Mouse (Mus musculus): ENCODE measurements at regions not wholly inside any gene's neighbourhood (a gene's known extent, or its start where the extent isn't known, plus 50 kb on each side); places are given as distances from the start of the nearest gene placed in this dataset.

GRCm38 (mm10) chr13:25361850-25362626, 91.7 kb upstream of the Nrsn1 start:
- Histone ChIP-seq H3K9ac (replicated peaks) (no peak overlapping the region), H3K4me1 (ENCODE audit: insufficient read depth) (no peaks in the 10 kb centered on the region), H3K36me3 (replicated peaks; ENCODE audit: insufficient read depth, low read length) (no peaks in the 10 kb centered on the region), H3K9me3 (ENCODE audit: low read length) (no peaks in the 10 kb centered on the region), H3K27me3 (ENCODE audit: insufficient read depth, low read length) (no peaks in the 10 kb centered on the region), H3K27ac (ENCODE audit: low read depth) (no peak overlapping the region), H3K4me3 (ENCODE audit: low read depth, low read length) (no peak overlapping the region), H3K4me2 (ENCODE audit: low read depth, low read length) (no peak overlapping the region)
- TF ChIP-seq CTCF (IDR thresholded peaks at IDR 0.05; ENCODE audit: low read depth) (no peak), EP300 (IDR thresholded peaks at IDR 0.05; ENCODE audit: low read depth) (no peak)
- no peak for ATAC-seq
- WGBS (ENCODE audit: insufficient replicate concordance), result 75% methylated on average over 7 of the region's 7 CpGs
- DNase-seq, result no peak

- 36% methylated on average over 5 of the region's 5 CpGs for WGBS (ENCODE audit: insufficient replicate concordance)
- no peak for ATAC-seq
- Histone ChIP-seq H3K9ac (replicated peaks) (no peak overlapping the region), H3K27ac (ENCODE audit: low read depth) (no peak overlapping the region), H3K36me3 (replicated peaks; ENCODE audit: insufficient read depth, low read length) (no peaks in the 10 kb centered on the region), H3K9me3 (ENCODE audit: low read length) (no peaks in the 10 kb centered on the region), H3K4me1 (ENCODE audit: insufficient read depth) (no peaks in the 10 kb centered on the region), H3K4me3 (ENCODE audit: low read depth, low read length) (no peak overlapping the region), H3K27me3 (ENCODE audit: insufficient read depth, low read length) (no peaks in the 10 kb centered on the region), H3K4me2 (ENCODE audit: low read depth, low read length) (no peak overlapping the region)
- DNase-seq, result no peak
- TF ChIP-seq CTCF (IDR thresholded peaks at IDR 0.05; ENCODE audit: low read depth) (no peak), EP300 (IDR thresholded peaks at IDR 0.05; ENCODE audit: low read depth) (no peak)
Observed at GRCm38 (mm10) chr13:25347558-25347957, 77.3 kb upstream of the Nrsn1 start.

GRCm38 (mm10) chr13:25343309-25343708, 73.0 kb upstream of the Nrsn1 start:
- no peak for ATAC-seq
- Histone ChIP-seq H3K27me3 (ENCODE audit: insufficient read depth, low read length) (no peaks in the 10 kb centered on the region), H3K9ac (replicated peaks) (no peak overlapping the region), H3K4me1 (ENCODE audit: insufficient read depth) (no peaks in the 10 kb centered on the region), H3K36me3 (replicated peaks; ENCODE audit: insufficient read depth, low read length) (no peaks in the 10 kb centered on the region), H3K9me3 (ENCODE audit: low read length) (no peaks in the 10 kb centered on the region), H3K4me2 (ENCODE audit: low read depth, low read length) (no peak overlapping the region), H3K4me3 (ENCODE audit: low read depth, low read length) (no peak overlapping the region), H3K27ac (ENCODE audit: low read depth) (no peak overlapping the region)
- TF ChIP-seq EP300 (IDR thresholded peaks at IDR 0.05; ENCODE audit: low read depth) (no peak), CTCF (IDR thresholded peaks at IDR 0.05; ENCODE audit: low read depth) (no peak)
- WGBS (ENCODE audit: insufficient replicate concordance), result 79% methylated on average over 6 of the region's 6 CpGs
- no peak for DNase-seq

- DNase-seq (no peak), ATAC-seq (no peak)
- H3K4me1 ChIP-seq (ENCODE audit: insufficient read depth), result no peaks in the 10 kb centered on the region
- no peak overlapping the region for H3K4me2 ChIP-seq (ENCODE audit: low read depth, low read length)
- H3K9me3 ChIP-seq (ENCODE audit: low read length), result no peaks in the 10 kb centered on the region
- H3K27ac ChIP-seq (ENCODE audit: low read depth), result no peak overlapping the region
- H3K36me3 ChIP-seq (replicated peaks; ENCODE audit: insufficient read depth, low read length), result no peaks in the 10 kb centered on the region
- no peak overlapping the region for H3K4me3 ChIP-seq (ENCODE audit: low read depth, low read length)
- 51% methylated on average over 1 of the region's 1 CpGs for WGBS (ENCODE audit: insufficient replicate concordance)
- H3K27me3 ChIP-seq (ENCODE audit: insufficient read depth, low read length), result no peaks in the 10 kb centered on the region
- TF ChIP-seq EP300 (IDR thresholded peaks at IDR 0.05; ENCODE audit: low read depth) (no peak), CTCF (IDR thresholded peaks at IDR 0.05; ENCODE audit: low read depth) (no peak)
- no peak overlapping the region for H3K9ac ChIP-seq (replicated peaks)
Observed at GRCm38 (mm10) chr13:25341826-25342225, 71.5 kb upstream of the Nrsn1 start.

- H3K4me3 ChIP-seq (ENCODE audit: low read depth, low read length), result no peak overlapping the region
- no peak overlapping the region for H3K4me2 ChIP-seq (ENCODE audit: low read depth, low read length)
- ATAC-seq, result no peak
- DNase-seq, result no peak
- no peaks in the 10 kb centered on the region for H3K36me3 ChIP-seq (replicated peaks; ENCODE audit: insufficient read depth, low read length)
- H3K27ac ChIP-seq (ENCODE audit: low read depth), result no peak overlapping the region
- TF ChIP-seq EP300 (IDR thresholded peaks at IDR 0.05; ENCODE audit: low read depth), result no peak
- TF ChIP-seq CTCF (IDR thresholded peaks at IDR 0.05; ENCODE audit: low read depth), result no peak
- no peaks in the 10 kb centered on the region for H3K4me1 ChIP-seq (ENCODE audit: insufficient read depth)
- no peaks in the 10 kb centered on the region for H3K27me3 ChIP-seq (ENCODE audit: insufficient read depth, low read length)
- H3K9me3 ChIP-seq (ENCODE audit: low read length), result no peaks in the 10 kb centered on the region
- 68% methylated on average over 1 of the region's 1 CpGs for WGBS (ENCODE audit: insufficient replicate concordance)
- no peak overlapping the region for H3K9ac ChIP-seq (replicated peaks)
Observed at GRCm38 (mm10) chr13:25333803-25334202, 63.5 kb upstream of the Nrsn1 start.
